Mouse (Mus musculus) liver, postnatal 0 days (tissue): ENCODE results near the gene Hnrnpk. TPM values are rescaled to one million over a fixed set of nuclear protein-coding genes. Genes with fewer than 3 reads are reported as not detected.

Experiments used
- ATAC-seq: fragments of 200-750 bp; cut with Nextera tagmentation; 2 replicates; pipeline ENCODE4 v1.8.0; 2017; ENCODE audit warnings: mild to moderate bottlenecking, moderate library complexity
- DNase-seq: peaks from one replicate; pipeline ENCODE4 v3.0.0-alpha.2; 2016
- H3K27ac ChIP-seq: fragments of 300-500 bp; sonication (generic); 2 replicates; pipeline ENCODE4 v1.5.1; 2014; ENCODE audit warnings: antibody characterized with exemption, moderate library complexity, mild to moderate bottlenecking, low read depth
- H3K27me3 ChIP-seq: fragments of 300-500 bp; sonication (generic); 2 replicates; pipeline ENCODE4 v1.6.1; 2014; ENCODE audit warnings: low read length, control low read depth, mixed read lengths; ENCODE audit not compliant: insufficient read depth
- H3K36me3 ChIP-seq: fragments of 300-500 bp; sonication (generic); replicated peaks from 2 replicates; pipeline ENCODE4 v1.6.1; 2014; ENCODE audit warnings: mild to moderate bottlenecking, control low read depth, low read length, moderate library complexity, mixed read lengths; ENCODE audit not compliant: insufficient read depth
- H3K4me1 ChIP-seq: fragments of 300-500 bp; sonication (generic); 2 replicates; pipeline ENCODE4 v1.6.1; 2014; ENCODE audit warnings: antibody characterized with exemption, mild to moderate bottlenecking, control low read depth; ENCODE audit not compliant: insufficient read depth
- H3K4me2 ChIP-seq: fragments of 300-500 bp; sonication (generic); 2 replicates; pipeline ENCODE4 v1.6.1; 2014; ENCODE audit warnings: low read depth, mild to moderate bottlenecking, low read length, moderate library complexity, mixed read lengths
- H3K4me3 ChIP-seq: fragments of 300-500 bp; sonication (generic); 2 replicates; pipeline ENCODE4 v1.5.1; 2014; ENCODE audit warnings: low read depth, low read length
- H3K9ac ChIP-seq: fragments of 300-500 bp; sonication (generic); replicated peaks from 2 replicates; pipeline ENCODE4 v1.6.1; 2014; ENCODE audit warnings: mild to moderate bottlenecking, moderate library complexity
- H3K9me3 ChIP-seq: fragments of 300-500 bp; sonication (generic); 2 replicates; pipeline ENCODE4 v1.6.1; 2016; ENCODE audit warnings: mild to moderate bottlenecking, control low read depth, low read length, mixed read lengths
- CTCF ChIP-seq: sonication (generic); IDR thresholded peaks from 2 replicates; pipeline ENCODE4 v1.5.1; 2016; ENCODE audit warnings: antibody characterized with exemption, low read depth
- EP300 ChIP-seq: IDR thresholded peaks from 2 replicates; pipeline ENCODE4 v1.6.1; 2016; ENCODE audit warnings: antibody characterized with exemption, low read depth, mild to moderate bottlenecking
- WGBS: fragments of 180-500 bp; shearing (Covaris S2); extraction: QIAGEN DNeasy Blood & Tissue Kit; methylation state at CpG from one replicate; pipeline ENCODE4 v1.1.7; 2014; ENCODE audit not compliant: insufficient replicate concordance; 5-methylcytosine and 5-hydroxymethylcytosine counted together
- polyA plus RNA-seq: library from polyadenylated mRNA; unstranded; fragments of >200 nt; fragmentation: Nextera tagmentation; extraction: Ambion mirVana; gene quantifications from 2 replicates; pipeline ENCODE4 v1.2.1, GENCODE M21; 2015

The Hnrnpk gene
- polyA plus RNA-seq, 1 experiment from 2014 or later = 351 TPM

DNA sequence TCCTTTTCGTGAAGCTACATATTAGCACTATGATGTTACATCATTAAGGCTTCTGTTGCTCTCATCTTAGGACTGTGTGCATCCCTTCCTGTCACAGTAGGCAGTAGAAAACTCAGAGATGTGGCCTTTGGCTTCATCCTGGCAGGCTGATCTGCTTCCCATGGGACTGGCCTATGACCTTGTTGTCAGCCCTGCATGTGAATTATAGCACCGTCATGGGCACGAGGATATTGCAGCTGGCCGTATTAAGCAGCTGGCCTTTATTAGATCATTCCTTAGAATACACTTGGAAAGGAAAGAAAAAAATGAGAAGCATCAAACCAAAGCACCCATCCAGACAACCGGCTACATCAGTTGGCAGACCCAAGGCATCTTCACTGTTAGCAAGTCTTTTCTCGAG is 12.2 kb upstream of the Hnrnpk start:
- DNase-seq = no peak
- H3K36me3 ChIP-seq = peaks cover 3% of the 10 kb centered on the region; the same call in 1 of the 2 replicates
- TF ChIP-seq EP300 (no peak), CTCF (no peak)
- no peak overlapping the region for H3K4me2 ChIP-seq
- peaks cover 8% of the 10 kb centered on the region for H3K9me3 ChIP-seq
- H3K4me3 ChIP-seq = no peak overlapping the region
- no peak overlapping the region for H3K27ac ChIP-seq
- no peak overlapping the region for H3K9ac ChIP-seq
- no peaks in the 10 kb centered on the region for H3K27me3 ChIP-seq
- ATAC-seq = no peak
- WGBS = 77% methylated on average over 6 of the region's 6 CpGs
- no peaks in the 10 kb centered on the region for H3K4me1 ChIP-seq

DNA sequence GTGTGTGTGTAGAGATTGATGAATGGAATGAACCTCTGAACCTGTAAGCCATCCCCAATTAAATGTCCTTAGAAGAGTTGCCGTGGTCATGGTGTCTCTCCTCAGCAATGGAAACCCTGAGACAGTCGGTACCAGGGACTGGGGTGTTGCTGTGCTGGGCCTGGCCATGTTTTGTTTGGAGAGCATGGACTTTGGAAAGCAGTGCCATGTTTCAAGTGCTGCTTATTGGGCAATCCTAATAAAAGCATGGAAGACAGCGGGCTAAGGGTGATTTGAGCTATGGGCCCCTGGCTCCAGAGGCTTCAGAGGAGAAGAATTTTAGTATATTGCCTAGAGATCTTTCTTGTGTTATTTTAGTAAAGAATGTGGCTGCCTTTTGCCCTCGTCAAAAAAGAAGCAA is 7.9 kb upstream of the Hnrnpk start:
- H3K4me2 ChIP-seq = no peak overlapping the region
- H3K9ac ChIP-seq = no peak overlapping the region
- no peak for TF ChIP-seq EP300
- no peak for TF ChIP-seq CTCF
- 81% methylated on average over 4 of the region's 4 CpGs for WGBS
- ATAC-seq (no peak), DNase-seq (no peak)
- no peaks in the 10 kb centered on the region for H3K27me3 ChIP-seq
- H3K9me3 ChIP-seq = peaks cover 8% of the 10 kb centered on the region
- no peak overlapping the region for H3K27ac ChIP-seq
- H3K4me3 ChIP-seq = no peak overlapping the region
- H3K36me3 ChIP-seq = peaks cover 11% of the 10 kb centered on the region
- H3K4me1 ChIP-seq = no peaks in the 10 kb centered on the region

DNA sequence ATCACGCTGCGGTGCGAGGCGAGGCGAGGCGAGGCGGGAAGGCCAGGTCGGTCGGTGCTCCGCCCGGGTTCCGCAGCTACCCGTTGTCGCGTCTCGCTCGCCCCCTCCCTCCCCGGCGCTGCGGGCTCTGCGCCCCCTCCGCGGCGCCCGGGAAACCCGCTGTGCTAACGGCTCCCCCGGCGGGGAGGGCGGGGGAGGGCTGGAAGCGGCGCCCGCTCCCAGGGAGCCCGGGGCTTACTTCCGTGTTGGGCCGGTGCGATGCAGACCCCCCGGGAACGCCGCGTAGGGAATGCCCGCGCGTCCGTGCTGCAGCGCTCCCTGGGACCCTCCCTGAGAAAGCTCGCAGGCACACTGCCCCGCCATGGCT is 416 bp downstream of the Hnrnpk start:
- 0% methylated on average over 27 of the region's 48 CpGs for WGBS
- peaks cover 15% of the 10 kb centered on the region for H3K4me1 ChIP-seq
- peak overlapping the region; percentile 73 for H3K4me2 ChIP-seq
- H3K4me3 ChIP-seq = peak overlapping the region; percentile 88
- peak overlapping the region; percentile 99 for H3K27ac ChIP-seq
- H3K9me3 ChIP-seq = no peaks in the 10 kb centered on the region
- H3K36me3 ChIP-seq = peaks cover 11% of the 10 kb centered on the region
- ATAC-seq (peak; percentile 45), DNase-seq (no peak)
- TF ChIP-seq EP300 (no peak), CTCF (no peak)
- no peaks in the 10 kb centered on the region for H3K27me3 ChIP-seq
- peak overlapping the region; percentile 97 for H3K9ac ChIP-seq

DNA sequence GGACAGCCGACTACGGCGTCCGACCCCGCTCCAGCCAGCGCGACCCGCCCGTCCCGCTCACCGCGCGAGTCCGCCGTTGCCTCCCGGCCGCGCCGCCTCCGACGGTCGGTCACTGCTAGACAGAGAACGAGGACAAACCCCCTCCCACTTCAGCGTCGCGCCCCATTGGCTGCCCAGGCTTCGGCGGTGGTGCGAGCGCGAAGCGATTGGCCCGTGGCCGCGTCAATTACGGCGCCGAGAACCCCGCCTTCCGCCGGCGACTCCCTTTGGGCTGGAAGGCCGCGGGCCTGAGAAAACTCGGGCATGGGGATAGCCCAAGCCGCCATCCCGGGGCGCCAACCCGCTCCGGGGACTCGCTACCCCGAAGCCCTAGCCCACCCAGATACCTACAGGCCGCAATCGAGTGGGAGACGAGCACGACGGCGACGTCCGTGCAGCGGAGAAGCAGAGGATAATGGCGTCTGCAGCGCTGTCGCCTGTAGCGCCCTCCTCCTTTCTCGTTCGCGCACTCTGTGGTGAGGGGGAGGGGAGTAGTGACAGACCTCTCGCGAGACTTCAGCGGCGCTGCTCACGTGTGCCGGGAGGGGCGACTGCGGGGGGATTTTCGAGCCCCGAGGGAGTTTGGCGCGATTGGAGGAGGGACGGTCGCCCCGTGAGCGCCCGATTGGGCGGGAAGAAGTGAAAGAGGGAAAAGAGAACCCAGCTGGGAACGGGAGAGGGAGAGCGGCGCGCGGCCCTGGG is 970 bp downstream of the Hnrnpk start, which contains the start of gene Rmi1:
Gene Rmi1 (plus strand): TSS at position 246 of the 741 bp plus-strand sequence.
- Histone ChIP-seq H3K4me2 (peak within 1 kb of the TSS; percentile 73), H3K9me3 (no peaks in the 10 kb centered on the region), H3K4me1 (peaks cover 15% of the 10 kb centered on the region), H3K36me3 (peaks cover 17% of the 10 kb centered on the region), H3K27me3 (no peaks in the 10 kb centered on the region), H3K4me3 (peak within 1 kb of the TSS; percentile 88), H3K9ac (peak within 1 kb of the TSS; percentile 97), H3K27ac (peak within 1 kb of the TSS; percentile 99)
- ATAC-seq = peak; percentile 92
- under 1% methylated on average over 71 of the region's 91 CpGs for WGBS
- TF ChIP-seq CTCF (peak; percentile 55), EP300 (peak; percentile 80; the same call in 1 of the 2 replicates)
- DNase-seq = peak; percentile 97

DNA sequence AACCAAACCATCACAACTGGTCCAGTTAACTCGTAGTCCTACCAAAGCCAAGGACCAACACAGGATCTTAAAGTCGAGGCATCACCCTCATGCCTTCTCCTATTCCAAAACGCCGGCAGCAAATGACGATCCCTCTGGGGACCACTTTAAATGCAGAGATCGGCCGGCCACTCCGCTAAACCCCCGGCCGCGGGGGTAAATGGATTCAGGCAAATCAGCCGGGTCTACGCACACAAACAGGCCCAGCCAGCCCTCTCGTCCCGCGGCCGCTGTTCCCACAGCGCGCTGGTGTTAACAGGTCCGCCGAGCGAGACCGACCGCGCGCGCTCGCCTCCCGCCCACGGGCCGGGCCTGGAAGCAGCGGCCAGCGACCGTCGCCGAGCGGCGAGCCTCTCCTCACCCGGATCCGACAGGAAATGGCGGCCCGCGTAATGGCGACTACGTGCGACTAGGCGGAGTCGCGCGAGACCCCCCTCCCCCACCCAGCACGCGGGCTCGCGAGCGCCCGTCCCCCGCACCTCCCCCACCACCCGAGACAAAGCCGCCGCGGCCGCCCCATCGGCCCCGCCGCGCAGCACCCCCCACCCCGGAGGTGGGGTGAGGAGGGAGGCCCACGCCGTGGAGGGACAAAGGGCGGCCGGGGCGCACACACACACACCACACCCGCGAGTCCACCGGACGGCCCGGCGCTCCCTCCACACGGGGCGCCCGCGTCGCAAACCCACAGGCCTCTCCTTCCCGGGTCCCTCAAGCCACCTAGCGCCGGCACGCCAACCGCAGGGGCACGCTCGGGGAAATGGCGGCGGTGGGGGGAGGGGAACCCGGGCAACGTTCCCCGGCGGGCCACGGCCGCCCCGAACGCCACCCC is 1.8 kb downstream of the Hnrnpk start:
- Histone ChIP-seq H3K4me3 (peak overlapping the region; percentile 88), H3K9ac (peak overlapping the region; percentile 97), H3K4me1 (peaks cover 15% of the 10 kb centered on the region), H3K9me3 (no peaks in the 10 kb centered on the region), H3K36me3 (peaks cover 21% of the 10 kb centered on the region), H3K27me3 (no peaks in the 10 kb centered on the region), H3K4me2 (peak overlapping the region; percentile 73), H3K27ac (peak overlapping the region; percentile 99)
- TF ChIP-seq EP300 (no peak), CTCF (peak; percentile 31; the same call in 1 of the 2 replicates)
- peak; percentile 33 for ATAC-seq
- WGBS = under 1% methylated on average over 57 of the region's 100 CpGs
- DNase-seq = peak; percentile 88

DNA sequence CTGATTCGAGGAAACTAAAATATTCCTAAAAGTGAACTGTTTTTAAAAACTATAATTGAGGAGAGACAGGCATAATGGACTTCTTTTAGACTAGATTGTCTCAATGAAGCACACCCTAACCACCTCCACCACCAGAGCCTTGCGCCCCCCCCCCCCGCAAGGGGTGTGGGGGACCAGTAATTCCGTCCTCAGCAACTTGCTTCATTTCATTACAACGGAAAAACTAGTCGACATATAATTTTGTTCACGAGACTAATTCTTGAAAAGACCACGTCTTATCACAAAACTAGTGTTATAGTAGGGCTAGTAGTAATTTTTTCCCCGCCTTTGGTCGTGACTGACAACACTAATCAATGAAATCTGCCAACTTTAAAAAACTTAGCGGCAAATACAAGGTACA is 2.6 kb downstream of the Hnrnpk start:
- Histone ChIP-seq H3K9ac (peak overlapping the region; percentile 97), H3K27ac (peak overlapping the region; percentile 99), H3K4me3 (peak overlapping the region; percentile 88), H3K9me3 (no peaks in the 10 kb centered on the region), H3K27me3 (no peaks in the 10 kb centered on the region), H3K4me2 (peak overlapping the region; percentile 73), H3K4me1 (peaks cover 15% of the 10 kb centered on the region), H3K36me3 (peaks cover 29% of the 10 kb centered on the region)
- 2% methylated on average over 11 of the region's 11 CpGs for WGBS
- DNase-seq (no peak), ATAC-seq (no peak)
- TF ChIP-seq EP300 (no peak), CTCF (no peak)
